Mouse (Mus musculus): Measurements from ENCODE around the gene 5031439G07Rik. TPM values are rescaled to one million over a fixed set of nuclear protein-coding genes. Genes with fewer than 3 reads are reported as not detected.
"Not testable (repeated sequence)": the region's sequence is repeated elsewhere in the genome, so short reads cannot be mapped to it uniquely, and the experiment has no call there.

5031439G07Rik gene
- polyA plus RNA-seq, 1 experiment from 2014 or later, result 18.7 TPM

DNA sequence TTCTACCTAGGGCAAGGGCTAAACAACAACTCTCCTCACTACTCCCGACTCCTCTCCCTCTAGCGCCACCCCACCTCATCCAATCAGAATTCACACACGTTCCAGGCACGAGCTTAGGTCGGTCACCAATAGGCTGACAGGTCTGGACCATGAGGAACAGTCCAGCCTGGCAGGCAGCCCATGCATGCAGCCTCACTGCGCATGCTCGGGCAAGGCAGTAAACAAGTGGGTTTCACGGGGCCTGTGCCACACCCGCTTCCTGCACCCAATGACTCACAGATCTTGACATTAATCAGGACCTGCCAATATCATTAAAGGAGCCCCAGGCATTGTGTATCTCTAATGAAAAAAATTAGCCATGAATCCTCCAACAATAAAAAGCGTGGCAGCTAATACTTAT, 92.1 kb downstream of the 5031439G07Rik start:
- not testable (repeated sequence) for H3K4me2 ChIP-seq (replicated peaks); H3K4me1 ChIP-seq; H3K27me3 ChIP-seq; H3K27ac ChIP-seq; H3K9me3 ChIP-seq (replicated peaks); H3K4me3 ChIP-seq; ATAC-seq (ENCODE audit: low FRiP score); H3K9ac ChIP-seq; H3K36me3 ChIP-seq
- 80% methylated on average over 10 of the region's 10 CpGs for WGBS

Small RNA genes lying within 50 kb of the gene (microRNA-seq; reads per million reads assigned to microRNA genes)
- 35.2 reads per million, percentile 34 among the genes with 10 or more reads in this experiment for gene Mir1249

Other genes starting within 250 kb of the 5031439G07Rik start
- 16.5 and 18.0 TPM in 2 replicates for gene Phf21b, start 132.5 kb downstream of the 5031439G07Rik start, polyA plus RNA-seq (2016; fragmentation: Nextera tagmentation; extraction: Ambion mirVana)
- gene Gm29666, start 68.5 kb downstream of the 5031439G07Rik start, polyA plus RNA-seq (2016; fragmentation: Nextera tagmentation; extraction: Ambion mirVana), result 0.77 and 0.88 TPM in 2 replicates
- 56.4 and 58.0 TPM in 2 replicates for gene Nup50, start 65.1 kb downstream of the 5031439G07Rik start, polyA plus RNA-seq (2016; fragmentation: Nextera tagmentation; extraction: Ambion mirVana)
- 0.19 and 0.21 TPM in 2 replicates for gene Upk3a, start 28.6 kb upstream of the 5031439G07Rik start, polyA plus RNA-seq (2016; fragmentation: Nextera tagmentation; extraction: Ambion mirVana)
- 22.2 and 24.5 TPM in 2 replicates for gene Fam118a, start 40.4 kb upstream of the 5031439G07Rik start, polyA plus RNA-seq (2016; fragmentation: Nextera tagmentation; extraction: Ambion mirVana)
- 0.10 and 0.28 TPM in 2 replicates for gene Smc1b, start 143.4 kb upstream of the 5031439G07Rik start, polyA plus RNA-seq (2016; fragmentation: Nextera tagmentation; extraction: Ambion mirVana)
- 1.1 and 1.4 TPM in 2 replicates for gene Ribc2, start 143.5 kb upstream of the 5031439G07Rik start, polyA plus RNA-seq (2016; fragmentation: Nextera tagmentation; extraction: Ambion mirVana)
- gene Fbln1, start 217.4 kb upstream of the 5031439G07Rik start, polyA plus RNA-seq (2016; fragmentation: Nextera tagmentation; extraction: Ambion mirVana), result 110 and 127 TPM in 2 replicates